Mouse (Mus musculus) stomach, postnatal 0 days (tissue): ENCODE measurements around the gene Traf3ip3.

Experiments
- CTCF ChIP-seq: IDR thresholded peaks from 2 replicates; pipeline ENCODE4 v1.5.1; 2016; ENCODE audit warnings: antibody characterized with exemption, low read depth, mild to moderate bottlenecking, moderate library complexity
- EP300 ChIP-seq: optimal IDR thresholded peaks from 2 replicates; pipeline ENCODE3; 2016; ENCODE audit warnings: antibody characterized with exemption

DNA sequence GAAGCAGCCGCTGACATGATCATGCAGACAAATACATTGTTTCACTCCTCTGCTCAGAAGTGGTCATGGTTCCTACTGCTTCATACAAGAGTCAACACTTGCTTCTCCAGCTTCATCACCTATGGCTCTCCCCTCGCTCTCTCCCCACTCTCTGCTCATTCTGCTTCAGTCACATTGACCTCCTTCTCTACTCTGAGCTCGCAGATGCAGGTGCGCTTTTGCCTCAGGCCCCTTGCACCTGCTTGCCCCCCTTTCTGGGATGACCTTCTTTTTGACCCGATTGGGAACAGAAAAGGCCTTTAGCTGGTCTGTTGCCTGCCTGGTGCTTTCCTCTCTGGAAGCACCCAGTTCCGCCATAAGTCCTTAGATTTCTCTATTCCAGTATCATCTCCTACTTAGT, 57.0 kb downstream of the Traf3ip3 start:
- TF ChIP-seq CTCF (no peak), EP300 (no peak)
